Mouse (Mus musculus) C2C12 (cell line): ENCODE data around the gene Srsf3.

Experiments used
- CTCF ChIP-seq: IDR thresholded peaks from one replicate; pipeline ENCODE4 v1.5.1; 2011; ENCODE audit not compliant: control insufficient read depth, insufficient read depth, insufficient read length
- FOSL1 ChIP-seq: IDR thresholded peaks from one replicate; pipeline ENCODE4 v1.8.0; 2011; ENCODE audit warnings: mild to moderate bottlenecking, low read length; ENCODE audit not compliant: poor library complexity, insufficient read depth, severe bottlenecking
- MAX ChIP-seq: IDR thresholded peaks from one replicate; pipeline ENCODE4 v1.6.1; 2011; ENCODE audit warnings: mild to moderate bottlenecking, control low read depth
- MYOD1 ChIP-seq: IDR thresholded peaks from one replicate; pipeline ENCODE4 v1.6.1; 2011; ENCODE audit warnings: low read depth; ENCODE audit not compliant: control insufficient read depth, insufficient read length
- USF1 ChIP-seq: IDR thresholded peaks from one replicate; pipeline ENCODE4 v1.6.1; 2011; ENCODE audit warnings: low read depth, mild to moderate bottlenecking, control low read depth, moderate library complexity

DNA sequence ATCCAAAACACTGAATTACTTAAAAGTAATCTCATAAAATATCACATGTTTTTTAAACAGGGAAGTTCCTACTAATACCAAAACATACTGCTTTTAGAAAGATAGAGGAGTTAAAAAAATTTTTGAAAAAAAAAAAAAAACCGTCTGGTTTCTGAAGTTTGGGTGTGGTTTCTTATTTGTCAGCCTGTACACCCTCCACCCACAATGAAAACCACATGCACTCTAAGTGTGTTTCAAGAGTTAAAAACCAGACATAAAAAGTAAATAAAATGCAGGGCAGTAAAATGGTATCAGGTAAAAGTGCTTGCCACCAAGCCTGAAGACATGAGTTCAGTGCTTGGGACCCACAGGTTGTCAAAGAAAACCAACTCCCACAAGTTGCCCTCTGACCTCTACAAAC, 28.7 kb upstream of the Srsf3 start:
- TF ChIP-seq CTCF (no peak), USF1 (no peak), MYOD1 (no peak), FOSL1 (no peak), MAX (no peak)
